Mouse (Mus musculus) cerebellum, adult 11 months (tissue): ENCODE measurements around the gene Ms4a4d.

Experiments used
- DNase-seq: peaks from one replicate; pipeline ENCODE4 v3.0.0; 2022

Gene Ms4a4d

GRCm38 (mm10) chr19:11589205-11589604, 52.6 kb downstream of the Ms4a4d start:
- DNase-seq: no peak

GRCm38 (mm10) chr19:11589891-11590449, 53.4 kb downstream of the Ms4a4d start:
- DNase-seq: no peak

- no peak for DNase-seq
Measured at GRCm38 (mm10) chr19:11601349-11601748, 64.7 kb downstream of the Ms4a4d start.

GRCm38 (mm10) chr19:11602026-11602425, 65.4 kb downstream of the Ms4a4d start:
- DNase-seq: no peak

GRCm38 (mm10) chr19:11604603-11605002, 68.0 kb downstream of the Ms4a4d start, which contains the start of gene Ms4a6d:
Gene Ms4a6d (minus strand): TSS chr19:11604849.
- DNase-seq: no peak
